Mouse (Mus musculus) embryonic facial prominence, embryonic 14.5 days (tissue): ENCODE data around the gene Gm3106. TPM values are rescaled to one million over a fixed set of nuclear protein-coding genes. Genes with fewer than 3 reads are reported as not detected.
"Not testable (repeated sequence)": the region's sequence is repeated elsewhere in the genome, so short reads cannot be mapped to it uniquely, and the experiment has no call there.

Experiments
- ATAC-seq: fragments of 200-750 bp; cut with Nextera tagmentation; 2 replicates; pipeline ENCODE4 v1.8.0; 2017; ENCODE audit warnings: low read depth, moderate number of reproducible peaks, moderate TSS enrichment
- DNase-seq: peaks from one replicate; pipeline ENCODE4 v3.0.0-alpha.2; 2015; ENCODE audit warnings: low spot score
- H3K27ac ChIP-seq: fragments of 300-500 bp; sonication (generic); replicated peaks from 2 replicates; pipeline ENCODE4 v1.5.1; 2014; ENCODE audit warnings: low read depth, mild to moderate bottlenecking, low read length, moderate library complexity
- H3K27me3 ChIP-seq: fragments of 300-500 bp; sonication (generic); replicated peaks from 2 replicates; pipeline ENCODE4 v1.6.1; 2014; ENCODE audit warnings: low read length; ENCODE audit not compliant: control insufficient read depth, insufficient read depth
- H3K36me3 ChIP-seq: fragments of 300-500 bp; sonication (generic); 2 replicates; pipeline ENCODE4 v1.6.1; 2014; ENCODE audit warnings: low read length, mixed read lengths; ENCODE audit not compliant: control insufficient read depth, insufficient read depth
- H3K4me1 ChIP-seq: fragments of 300-500 bp; sonication (generic); 2 replicates; pipeline ENCODE4 v1.6.1; 2014; ENCODE audit warnings: antibody characterized with exemption, low read length; ENCODE audit not compliant: control insufficient read depth, insufficient read depth
- H3K4me2 ChIP-seq: fragments of 300-500 bp; sonication (generic); 2 replicates; pipeline ENCODE4 v1.6.1; 2014; ENCODE audit warnings: low read depth, mild to moderate bottlenecking, low read length, moderate library complexity, mixed read lengths
- H3K4me3 ChIP-seq: fragments of 300-500 bp; sonication (generic); 2 replicates; pipeline ENCODE4 v1.5.1; 2014; ENCODE audit warnings: low read depth, mild to moderate bottlenecking, low read length
- H3K9ac ChIP-seq: fragments of 300-500 bp; sonication (generic); 2 replicates; pipeline ENCODE4 v1.6.1; 2014; ENCODE audit warnings: low read depth, mild to moderate bottlenecking, low read length, moderate library complexity, mixed read lengths
- H3K9me3 ChIP-seq: fragments of 300-500 bp; sonication (generic); 2 replicates; pipeline ENCODE4 v1.6.1; 2016; ENCODE audit warnings: low read length; ENCODE audit not compliant: control insufficient read depth
- whole genome bisulfite sequencing: fragments of 180-500 bp; shearing (Covaris S2); extraction: QIAGEN DNeasy Blood & Tissue Kit; methylation state at CpG from one replicate; pipeline ENCODE4 v1.1.7; 2014; 5-methylcytosine and 5-hydroxymethylcytosine counted together
- polyA plus RNA-seq: library from polyadenylated mRNA; unstranded; fragments of >200 nt; fragmentation: Nextera tagmentation; extraction: Ambion mirVana; gene quantifications from 2 replicates; pipeline ENCODE4 v1.2.1, GENCODE M21; 2014

Gm3106 gene
- not detected in 2 replicates for polyA plus RNA-seq

GRCm38 (mm10) chr5:94217705-94218104 is at the start of gene Gm3106:
TSS of gene Gm3106 (plus strand) at chr5:94218005.
- not testable (repeated sequence) for H3K4me1 ChIP-seq, H3K27ac ChIP-seq, H3K36me3 ChIP-seq, DNase-seq, H3K27me3 ChIP-seq, H3K9ac ChIP-seq, H3K4me2 ChIP-seq, ATAC-seq, H3K9me3 ChIP-seq, H3K4me3 ChIP-seq
- WGBS = no CpG with 5 or more reads among the region's 2 CpGs

Other genes with a start within 250 kb of the Gm3106 start
- not detected in 2 replicates for gene BC061212, start 147.5 kb upstream of the Gm3106 start, polyA plus RNA-seq
- gene Gm6351, start 141.6 kb upstream of the Gm3106 start, polyA plus RNA-seq = not detected in 2 replicates
- not detected in 2 replicates for gene A430089I19Rik, start 88.8 kb downstream of the Gm3106 start, polyA plus RNA-seq
- gene Gm6502, start 96.4 kb downstream of the Gm3106 start, polyA plus RNA-seq = not detected in 2 replicates
- not detected in 2 replicates for gene AA792892, start 121.7 kb downstream of the Gm3106 start, polyA plus RNA-seq
- not detected in 2 replicates for gene Gm7682, start 227.8 kb downstream of the Gm3106 start, polyA plus RNA-seq